Mouse (Mus musculus) cerebellum, adult (tissue): ENCODE results near the gene Trpv2.
"Not testable (repeated sequence)": the region's sequence is repeated elsewhere in the genome, so short reads cannot be mapped to it uniquely, and the experiment has no call there.

Experiments
- ATAC-seq: cut with Nextera tagmentation; 2 replicates; pipeline ENCODE4 v1.9.2; 2017; ENCODE audit warnings: mild to moderate bottlenecking, moderate library complexity, mixed read lengths; ENCODE audit not compliant: insufficient number of reproducible peaks, low FRiP score, low TSS enrichment

Trpv2 gene

GRCm38 (mm10) chr11:62645337-62645675 lies 71.0 kb downstream of the Trpv2 start:
- ATAC-seq, result no peak

GRCm38 (mm10) chr11:62645732-62646494 lies 71.6 kb downstream of the Trpv2 start:
- ATAC-seq, result no peak

- ATAC-seq, result no peak
Observed at GRCm38 (mm10) chr11:62646495-62646843, 72.2 kb downstream of the Trpv2 start.

GRCm38 (mm10) chr11:62646958-62647515 lies 72.8 kb downstream of the Trpv2 start:
- no peak for ATAC-seq

GRCm38 (mm10) chr11:62647661-62648590 lies 73.6 kb downstream of the Trpv2 start, which contains the start of gene Lrrc75a:
Gene Lrrc75a (minus strand): TSS chr11:62648523.
- ATAC-seq, result no peak

GRCm38 (mm10) chr11:62648591-62649391 lies 74.5 kb downstream of the Trpv2 start, which contains the start of gene Mmgt2:
Gene Mmgt2 (plus strand): TSS chr11:62648664.
- peak; percentile 49; the same call in 1 of the 2 replicates for ATAC-seq

- not testable (repeated sequence) for ATAC-seq
Observed at GRCm38 (mm10) chr11:62649803-62650202, 75.5 kb downstream of the Trpv2 start.
